8 mouse cellular contexts compared by ENCODE assay signal in genomic region chr6:136804705-136805408, GRCm38 (mm10). TPM values are rescaled to one million over a fixed set of nuclear protein-coding genes. Genes with fewer than 3 reads are reported as not detected.
DNase-seq lines count a peak whose midpoint lies in the region; ATAC-seq lines count a peak whose summit lies in the region.

No protein-coding gene starts in this region.

- peak overlapping the region; percentile 74 for H3K4me3 ChIP-seq in lung, embryonic 15.5 days
- H3K4me3 ChIP-seq in neural tube, embryonic 12.5 days, result peak overlapping the region; percentile 68; the same call in 1 of the 2 replicates

- H3K4me2 ChIP-seq in lung, embryonic 15.5 days, result peak overlapping the region; percentile 85
- peak overlapping the region; percentile 74 for H3K4me2 ChIP-seq in neural tube, embryonic 12.5 days (replicated peaks)

- 25% methylated on average over 9 of the region's 9 CpGs for whole genome bisulfite sequencing in lung, embryonic 15.5 days
- 40% methylated on average over 9 of the region's 9 CpGs for WGBS in neural tube, embryonic 12.5 days

- H3K9ac ChIP-seq in lung, embryonic 15.5 days, result peak overlapping the region; percentile 20; the same call in 1 of the 2 replicates
- no peak overlapping the region for H3K9ac ChIP-seq in neural tube, embryonic 12.5 days

- H3K36me3 ChIP-seq in lung, embryonic 15.5 days, result no peaks in the 10 kb centered on the region
- no peaks in the 10 kb centered on the region for H3K36me3 ChIP-seq in neural tube, embryonic 12.5 days

- no peak for ATAC-seq in lung, embryonic 15.5 days (ENCODE audit: borderline replicate concordance, extremely low read depth, low FRiP score, low TSS enrichment)
- ATAC-seq in inflammation-experienced regulatory T-cells, adult 6 months, result peak; percentile 2
- no peak for ATAC-seq in neural tube, embryonic 12.5 days (ENCODE audit: low FRiP score, low read depth)
- no peak for ATAC-seq in frontal cortex, adult (ENCODE audit: low TSS enrichment)

- peak overlapping the region; percentile 100 for H3K27ac ChIP-seq in lung, embryonic 15.5 days
- 0 out of 2 replicates have a peak overlapping the region, but pooled peaks have one; percentile 33 for H3K27ac ChIP-seq in neural tube, embryonic 12.5 days

- H3K4me1 ChIP-seq in lung, embryonic 15.5 days, result peaks cover 34% of the 10 kb centered on the region
- H3K4me1 ChIP-seq in neural tube, embryonic 12.5 days, result peaks cover 22% of the 10 kb centered on the region

- H3K9me3 ChIP-seq in lung, embryonic 15.5 days, result no peaks in the 10 kb centered on the region
- no peaks in the 10 kb centered on the region for H3K9me3 ChIP-seq in neural tube, embryonic 12.5 days

- no peaks in the 10 kb centered on the region for H3K27me3 ChIP-seq in lung, embryonic 15.5 days
- H3K27me3 ChIP-seq in neural tube, embryonic 12.5 days (replicated peaks), result no peaks in the 10 kb centered on the region

- DNase-seq in lung, postnatal 14 days, result no peak
- DNase-seq in embryo, embryonic 11 days, result peak; percentile 37
- no peak for DNase-seq in urinary bladder, postnatal 36 days (ENCODE audit: low spot score in 2 of 2)
- DNase-seq in layer of hippocampus, postnatal 10 days (ENCODE audit: low spot score in 2 of 2), result no peak

RNA-seq across cellular contexts. Expression of gene Hist4h4, which starts 0.6 kb away (rescaled TPM):
- 0.81 and 0.89 TPM in 2 replicates for polyA plus RNA-seq in lung, embryonic 15.5 days (2015; fragmentation: Nextera tagmentation; extraction: Ambion mirVana)
- polyA plus RNA-seq in inflammation-experienced regulatory T-cells, adult 6 months (2017; shearing (Covaris generic)), result 1 to 10 TPM in 2 of 3 experiments, under 1 TPM in 1; 0.85 to 2.9 (median 2.8) TPM
- polyA plus RNA-seq in neural tube, embryonic 12.5 days (2016; fragmentation: Nextera tagmentation; extraction: Ambion mirVana), result 0.45 and 0.67 TPM in 2 replicates
- 10 to 100 TPM; 10.9 to 14.3 TPM for total RNA-seq in layer of hippocampus, postnatal 10 days (2021)

RNA-seq across cellular contexts. Expression of gene H2afj, which starts 3.2 kb away (rescaled TPM):
- 121 and 124 TPM in 2 replicates for polyA plus RNA-seq in lung, embryonic 15.5 days (2015; fragmentation: Nextera tagmentation; extraction: Ambion mirVana)
- polyA plus RNA-seq in inflammation-experienced regulatory T-cells, adult 6 months (2017; shearing (Covaris generic)), result 100 to 1,000 TPM; 112 to 120 (median 112) TPM
- polyA plus RNA-seq in neural tube, embryonic 12.5 days (2016; fragmentation: Nextera tagmentation; extraction: Ambion mirVana), result 123 and 127 TPM in 2 replicates
- total RNA-seq in layer of hippocampus, postnatal 10 days (2021), result 10 to 100 TPM; 54.6 to 70.6 TPM

RNA-seq across cellular contexts. Expression of gene BC049715, which starts 22.6 kb away (rescaled TPM):
- polyA plus RNA-seq in lung, embryonic 15.5 days (2015; fragmentation: Nextera tagmentation; extraction: Ambion mirVana), result 2.0 and 2.1 TPM in 2 replicates
- 1 to 10 TPM in 1 of 3 experiments, under 1 TPM in 2; 0.44 to 2.3 (median 0.62) TPM for polyA plus RNA-seq in inflammation-experienced regulatory T-cells, adult 6 months (2017; shearing (Covaris generic))
- 1.1 and 3.7 TPM in 2 replicates for polyA plus RNA-seq in neural tube, embryonic 12.5 days (2016; fragmentation: Nextera tagmentation; extraction: Ambion mirVana)
- 1 to 10 TPM; 3.1 to 4.9 TPM for total RNA-seq in layer of hippocampus, postnatal 10 days (2021)

RNA-seq across cellular contexts. Expression of gene Wbp11, which starts 23.2 kb away (rescaled TPM):
- polyA plus RNA-seq in lung, embryonic 15.5 days (2015; fragmentation: Nextera tagmentation; extraction: Ambion mirVana), result 97.8 and 101 TPM in 2 replicates
- polyA plus RNA-seq in inflammation-experienced regulatory T-cells, adult 6 months (2017; shearing (Covaris generic)), result 10 to 100 TPM; 48.1 to 74.9 (median 72.6) TPM
- polyA plus RNA-seq in neural tube, embryonic 12.5 days (2016; fragmentation: Nextera tagmentation; extraction: Ambion mirVana), result 113 and 115 TPM in 2 replicates
- total RNA-seq in layer of hippocampus, postnatal 10 days (2021), result 100 to 1,000 TPM; 109 to 110 TPM

RNA-seq across cellular contexts. Expression of gene Gucy2c, which starts 23.3 kb away (rescaled TPM):
- polyA plus RNA-seq in lung, embryonic 15.5 days (2015; fragmentation: Nextera tagmentation; extraction: Ambion mirVana), result 0.13 and 0.19 TPM in 2 replicates
- polyA plus RNA-seq in inflammation-experienced regulatory T-cells, adult 6 months (2017; shearing (Covaris generic)), result not detected
- 0.20 and 0.41 TPM in 2 replicates for polyA plus RNA-seq in neural tube, embryonic 12.5 days (2016; fragmentation: Nextera tagmentation; extraction: Ambion mirVana)
- under 1 TPM; 0.34 to 0.38 TPM for total RNA-seq in layer of hippocampus, postnatal 10 days (2021)
